Mouse (Mus musculus) bone marrow macrophage, adult 2 months (primary cell): ENCODE data around the gene 1700018B08Rik.

Source experiments
- CTCF ChIP-seq: IDR thresholded peaks from 2 replicates; pipeline ENCODE4 v1.5.1; 2012; ENCODE audit warnings: low read depth, mild to moderate bottlenecking, low read length, moderate library complexity
- POLR2A ChIP-seq: IDR thresholded peaks from 2 replicates; pipeline ENCODE4 v1.6.1; 2012; ENCODE audit warnings: mild to moderate bottlenecking, low read depth, low read length, borderline replicate concordance

DNA sequence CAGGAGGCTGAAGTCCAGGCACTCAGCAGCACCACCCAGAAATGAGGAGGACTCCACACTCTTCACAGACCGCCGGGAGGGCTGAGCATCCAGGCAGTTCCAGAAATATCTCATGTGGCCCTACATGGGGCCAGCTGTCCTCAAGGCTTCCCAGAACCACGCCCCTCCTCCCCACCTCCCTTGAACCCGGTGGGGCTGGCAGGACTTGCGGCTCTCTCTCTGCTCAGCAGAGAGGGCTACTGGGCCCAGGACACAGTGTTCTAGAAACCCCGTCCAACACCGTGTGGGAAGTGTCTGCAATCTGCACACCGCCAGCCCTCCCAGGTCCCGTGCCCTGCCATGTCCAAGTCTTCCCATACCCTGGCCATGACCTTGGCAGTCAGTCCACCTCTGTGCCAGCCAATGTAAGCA is 18.8 kb upstream of the 1700018B08Rik start:
- TF ChIP-seq CTCF (no peak), POLR2A (no peak)
